Mouse (Mus musculus): ENCODE results near the gene Ltb. TPM values are rescaled to one million over a fixed set of nuclear protein-coding genes. Genes with fewer than 3 reads are reported as not detected.
A peak's percentile ranks its signal among the peaks of the same experiment; 100 is the strongest.

The Ltb gene
- 1.0 and 1.5 TPM in 2 replicates for polyA plus RNA-seq (2015; fragmentation: Nextera tagmentation; extraction: Ambion mirVana)

GRCm38 (mm10) chr17:35193881-35194843 lies at the start of gene Ltb:
Gene Ltb (plus strand): TSS chr17:35194439.
- H3K9me3 ChIP-seq (ENCODE audit: control insufficient read depth, low read length), result no peaks in the 10 kb centered on the region
- H3K27me3 ChIP-seq (ENCODE audit: control insufficient read depth, insufficient read depth, low read depth, low read length), result peaks cover 13% of the 10 kb centered on the region

GRCm38 (mm10) chr17:35146139-35146538 lies 48.1 kb upstream of the Ltb start:
- Histone ChIP-seq H3K4me1 (replicated peaks; ENCODE audit: control insufficient read depth, insufficient read depth, low read length) (no peaks in the 10 kb centered on the region), H3K4me2 (ENCODE audit: low read depth, low read length) (no peak overlapping the region), H3K27ac (ENCODE audit: low read length) (no peak overlapping the region), H3K27me3 (ENCODE audit: control insufficient read depth, insufficient read depth, low read depth, low read length) (no peaks in the 10 kb centered on the region), H3K36me3 (ENCODE audit: control insufficient read depth, insufficient read depth, low read length) (peaks cover 86% of the 10 kb centered on the region), H3K9ac (ENCODE audit: low read length) (no peak overlapping the region), H3K9me3 (ENCODE audit: control insufficient read depth, low read length) (no peaks in the 10 kb centered on the region), H3K4me3 (ENCODE audit: low read length) (no peak overlapping the region)
- no peak for ATAC-seq (ENCODE audit: low read depth)
- WGBS, result 84% methylated on average over 5 of the region's 5 CpGs

More at GRCm38 (mm10) chr17:35193881-35194843, at the start of gene Ltb:
- Histone ChIP-seq H3K9ac (ENCODE audit: low read length) (peak within 1 kb of the TSS; percentile 22; the same call in 1 of the 2 replicates), H3K27ac (ENCODE audit: low read length) (no peak within 1 kb of the TSS), H3K4me3 (ENCODE audit: low read length) (peak within 1 kb of the TSS; percentile 47; the same call in 1 of the 2 replicates), H3K4me2 (ENCODE audit: low read depth, low read length) (peak within 1 kb of the TSS; percentile 70; the same call in 1 of the 2 replicates), H3K36me3 (ENCODE audit: control insufficient read depth, insufficient read depth, low read length) (no peaks in the 10 kb centered on the region), H3K4me1 (replicated peaks; ENCODE audit: control insufficient read depth, insufficient read depth, low read length) (peaks cover 8% of the 10 kb centered on the region)
- 37% methylated on average over 26 of the region's 28 CpGs for WGBS
- ATAC-seq (ENCODE audit: low read depth), result 0 out of 2 replicates have a peak, but pooled peaks have one; percentile 29

- H3K4me2 ChIP-seq (ENCODE audit: low read depth, low read length), result no peak overlapping the region
- H3K9ac ChIP-seq (ENCODE audit: low read length), result no peak overlapping the region
- no peak overlapping the region for H3K27ac ChIP-seq (ENCODE audit: low read length)
- 54% methylated on average over 3 of the region's 3 CpGs for WGBS
- no peaks in the 10 kb centered on the region for H3K9me3 ChIP-seq (ENCODE audit: control insufficient read depth, low read length)
- H3K36me3 ChIP-seq (ENCODE audit: control insufficient read depth, insufficient read depth, low read length), result peaks cover 85% of the 10 kb centered on the region
- H3K27me3 ChIP-seq (ENCODE audit: control insufficient read depth, insufficient read depth, low read depth, low read length), result no peaks in the 10 kb centered on the region
- no peak overlapping the region for H3K4me3 ChIP-seq (ENCODE audit: low read length)
- ATAC-seq (ENCODE audit: low read depth), result no peak
- H3K4me1 ChIP-seq (replicated peaks; ENCODE audit: control insufficient read depth, insufficient read depth, low read length), result no peaks in the 10 kb centered on the region
Measured at GRCm38 (mm10) chr17:35147348-35147747, 46.9 kb upstream of the Ltb start.

- no peak overlapping the region for H3K27ac ChIP-seq (ENCODE audit: low read length)
- H3K9me3 ChIP-seq (ENCODE audit: control insufficient read depth, low read length), result no peaks in the 10 kb centered on the region
- ATAC-seq (ENCODE audit: low read depth), result no peak
- 63% methylated on average over 5 of the region's 5 CpGs for WGBS
- H3K4me3 ChIP-seq (ENCODE audit: low read length), result no peak overlapping the region
- no peak overlapping the region for H3K4me2 ChIP-seq (ENCODE audit: low read depth, low read length)
- no peaks in the 10 kb centered on the region for H3K4me1 ChIP-seq (replicated peaks; ENCODE audit: control insufficient read depth, insufficient read depth, low read length)
- no peaks in the 10 kb centered on the region for H3K27me3 ChIP-seq (ENCODE audit: control insufficient read depth, insufficient read depth, low read depth, low read length)
- no peak overlapping the region for H3K9ac ChIP-seq (ENCODE audit: low read length)
- peaks cover 85% of the 10 kb centered on the region for H3K36me3 ChIP-seq (ENCODE audit: control insufficient read depth, insufficient read depth, low read length)
Measured at GRCm38 (mm10) chr17:35147922-35148639, 46.2 kb upstream of the Ltb start.

GRCm38 (mm10) chr17:35152121-35152520 lies 42.1 kb upstream of the Ltb start:
- Histone ChIP-seq H3K4me2 (ENCODE audit: low read depth, low read length) (no peak overlapping the region), H3K4me3 (ENCODE audit: low read length) (no peak overlapping the region), H3K9ac (ENCODE audit: low read length) (no peak overlapping the region), H3K36me3 (ENCODE audit: control insufficient read depth, insufficient read depth, low read length) (peaks cover 88% of the 10 kb centered on the region), H3K27ac (ENCODE audit: low read length) (no peak overlapping the region), H3K4me1 (replicated peaks; ENCODE audit: control insufficient read depth, insufficient read depth, low read length) (no peaks in the 10 kb centered on the region), H3K27me3 (ENCODE audit: control insufficient read depth, insufficient read depth, low read depth, low read length) (no peaks in the 10 kb centered on the region), H3K9me3 (ENCODE audit: control insufficient read depth, low read length) (no peaks in the 10 kb centered on the region)
- 91% methylated on average over 4 of the region's 4 CpGs for WGBS
- ATAC-seq (ENCODE audit: low read depth), result no peak

- no peak overlapping the region for H3K4me2 ChIP-seq (ENCODE audit: low read depth, low read length)
- H3K27me3 ChIP-seq (ENCODE audit: control insufficient read depth, insufficient read depth, low read depth, low read length), result no peaks in the 10 kb centered on the region
- no peaks in the 10 kb centered on the region for H3K9me3 ChIP-seq (ENCODE audit: control insufficient read depth, low read length)
- no peak overlapping the region for H3K9ac ChIP-seq (ENCODE audit: low read length)
- no peaks in the 10 kb centered on the region for H3K4me1 ChIP-seq (replicated peaks; ENCODE audit: control insufficient read depth, insufficient read depth, low read length)
- peaks cover 89% of the 10 kb centered on the region for H3K36me3 ChIP-seq (ENCODE audit: control insufficient read depth, insufficient read depth, low read length)
- no peak overlapping the region for H3K4me3 ChIP-seq (ENCODE audit: low read length)
- 82% methylated on average over 9 of the region's 9 CpGs for WGBS
- no peak for ATAC-seq (ENCODE audit: low read depth)
- no peak overlapping the region for H3K27ac ChIP-seq (ENCODE audit: low read length)
Measured at GRCm38 (mm10) chr17:35153077-35153476, 41.2 kb upstream of the Ltb start.

GRCm38 (mm10) chr17:35153931-35154330 lies 40.3 kb upstream of the Ltb start:
- no peak for ATAC-seq (ENCODE audit: low read depth)
- H3K4me1 ChIP-seq (replicated peaks; ENCODE audit: control insufficient read depth, insufficient read depth, low read length), result no peaks in the 10 kb centered on the region
- H3K27me3 ChIP-seq (ENCODE audit: control insufficient read depth, insufficient read depth, low read depth, low read length), result no peaks in the 10 kb centered on the region
- H3K27ac ChIP-seq (ENCODE audit: low read length), result no peak overlapping the region
- no peak overlapping the region for H3K9ac ChIP-seq (ENCODE audit: low read length)
- WGBS, result 86% methylated on average over 4 of the region's 4 CpGs
- no peak overlapping the region for H3K4me3 ChIP-seq (ENCODE audit: low read length)
- H3K4me2 ChIP-seq (ENCODE audit: low read depth, low read length), result no peak overlapping the region
- no peaks in the 10 kb centered on the region for H3K9me3 ChIP-seq (ENCODE audit: control insufficient read depth, low read length)
- H3K36me3 ChIP-seq (ENCODE audit: control insufficient read depth, insufficient read depth, low read length), result peaks cover 94% of the 10 kb centered on the region

- WGBS, result 79% methylated on average over 7 of the region's 7 CpGs
- H3K27ac ChIP-seq (ENCODE audit: low read length), result no peak overlapping the region
Measured at GRCm38 (mm10) chr17:35154616-35155015, 39.6 kb upstream of the Ltb start.

GRCm38 (mm10) chr17:35155451-35155850 lies 38.8 kb upstream of the Ltb start:
- Histone ChIP-seq H3K27ac (ENCODE audit: low read length) (no peak overlapping the region), H3K4me3 (ENCODE audit: low read length) (no peak overlapping the region), H3K9ac (ENCODE audit: low read length) (no peak overlapping the region), H3K4me1 (replicated peaks; ENCODE audit: control insufficient read depth, insufficient read depth, low read length) (no peaks in the 10 kb centered on the region), H3K36me3 (ENCODE audit: control insufficient read depth, insufficient read depth, low read length) (peaks cover 95% of the 10 kb centered on the region), H3K9me3 (ENCODE audit: control insufficient read depth, low read length) (no peaks in the 10 kb centered on the region), H3K4me2 (ENCODE audit: low read depth, low read length) (no peak overlapping the region), H3K27me3 (ENCODE audit: control insufficient read depth, insufficient read depth, low read depth, low read length) (no peaks in the 10 kb centered on the region)
- 89% methylated on average over 12 of the region's 12 CpGs for WGBS
- ATAC-seq (ENCODE audit: low read depth), result no peak

More at GRCm38 (mm10) chr17:35154616-35155015, 39.6 kb upstream of the Ltb start:
- Histone ChIP-seq H3K36me3 (ENCODE audit: control insufficient read depth, insufficient read depth, low read length) (peaks cover 95% of the 10 kb centered on the region), H3K9ac (ENCODE audit: low read length) (no peak overlapping the region), H3K4me3 (ENCODE audit: low read length) (no peak overlapping the region), H3K27me3 (ENCODE audit: control insufficient read depth, insufficient read depth, low read depth, low read length) (no peaks in the 10 kb centered on the region), H3K4me1 (replicated peaks; ENCODE audit: control insufficient read depth, insufficient read depth, low read length) (no peaks in the 10 kb centered on the region), H3K4me2 (ENCODE audit: low read depth, low read length) (no peak overlapping the region), H3K9me3 (ENCODE audit: control insufficient read depth, low read length) (no peaks in the 10 kb centered on the region)
- ATAC-seq (ENCODE audit: low read depth), result no peak
